Mouse (Mus musculus): ENCODE results near the gene Gdf10.

The Gdf10 gene

DNA sequence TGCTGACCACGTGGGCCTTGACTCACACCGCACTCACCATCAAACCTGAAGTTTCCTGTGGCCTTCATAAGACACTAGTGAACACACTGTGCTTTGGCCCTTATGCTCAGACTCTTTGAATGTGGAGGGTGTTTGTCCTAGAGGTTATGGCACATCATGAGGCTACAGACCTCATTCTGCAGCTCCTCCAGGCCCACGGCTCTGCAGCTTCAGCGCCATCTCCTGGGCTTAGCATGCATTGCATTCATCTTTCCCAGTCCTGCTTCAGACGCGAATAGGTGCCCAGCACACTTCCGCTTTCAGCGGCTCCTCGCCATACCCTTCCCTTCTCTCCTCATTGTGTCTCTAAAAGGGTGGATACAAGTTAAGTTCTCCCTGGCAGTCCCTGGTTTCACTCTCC is 15.7 kb downstream of the Gdf10 start:
- DNase-seq (ENCODE audit: low read depth, low spot score), result peak; percentile 62

DNA sequence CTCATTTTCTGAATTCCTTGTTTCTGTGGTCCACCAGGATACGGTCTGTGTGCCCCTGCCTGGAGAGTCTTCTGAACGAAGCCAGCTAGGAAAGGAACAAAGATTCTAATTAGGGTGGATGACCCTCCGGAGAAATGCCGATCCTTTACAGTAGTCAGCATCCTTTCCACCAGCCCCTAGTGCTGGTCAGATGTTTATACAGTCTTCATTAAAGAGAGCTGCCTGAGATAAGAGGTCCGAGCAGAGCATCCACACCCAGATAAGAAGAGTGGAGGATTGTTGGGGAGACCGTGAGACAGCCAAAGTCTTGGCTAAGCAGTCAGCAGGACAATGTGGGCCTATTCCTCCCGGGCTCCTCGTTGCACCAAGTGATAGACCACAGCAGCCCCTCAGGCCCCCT is 17.4 kb downstream of the Gdf10 start, which contains the start of gene Gdf2:
Gdf2 (plus strand) TSS at position 301 of the 400 bp plus-strand sequence.
- DNase-seq (ENCODE audit: low read depth, low spot score), result no peak

DNA sequence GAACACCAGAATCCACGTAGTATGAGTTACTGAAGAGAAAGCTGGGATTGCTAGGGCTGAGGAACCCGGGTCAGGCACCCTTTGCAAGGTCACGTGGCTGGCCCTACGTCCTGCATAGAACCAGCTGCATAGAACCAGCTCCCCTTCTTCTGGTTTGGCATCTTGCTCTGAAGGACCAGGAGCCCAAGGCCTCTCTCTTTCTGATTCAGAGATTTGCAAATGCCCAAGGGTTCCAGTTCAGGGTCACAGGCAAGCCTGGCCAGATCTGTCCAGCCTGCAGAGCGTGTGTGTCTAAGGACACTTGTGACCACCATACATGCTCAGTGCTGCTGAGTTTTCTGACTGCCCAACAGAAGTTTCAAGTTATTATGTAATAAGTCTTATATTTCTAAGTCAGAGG is 18.8 kb downstream of the Gdf10 start:
- no peak for DNase-seq (ENCODE audit: low read depth, low spot score)

DNA sequence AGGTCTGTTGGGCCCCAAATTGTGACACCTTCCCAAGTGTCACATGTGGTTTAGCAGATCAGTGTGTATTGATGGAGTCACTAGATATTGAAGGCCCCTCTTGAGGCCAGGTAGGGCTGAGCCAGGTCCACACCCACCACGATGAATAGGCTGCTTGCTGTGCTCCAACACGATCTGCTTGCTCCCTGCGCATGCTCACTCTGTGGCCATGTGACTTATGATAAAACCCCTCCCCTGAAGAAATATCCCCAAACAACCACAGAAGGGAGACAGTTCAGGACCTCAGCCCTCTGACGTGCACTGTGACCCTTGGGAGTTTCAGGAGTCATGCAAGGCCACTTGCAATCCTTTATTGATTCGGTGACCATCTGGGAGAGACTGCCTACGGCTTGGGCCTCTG is 22.7 kb downstream of the Gdf10 start:
- no peak for DNase-seq (ENCODE audit: low read depth, low spot score)

DNA sequence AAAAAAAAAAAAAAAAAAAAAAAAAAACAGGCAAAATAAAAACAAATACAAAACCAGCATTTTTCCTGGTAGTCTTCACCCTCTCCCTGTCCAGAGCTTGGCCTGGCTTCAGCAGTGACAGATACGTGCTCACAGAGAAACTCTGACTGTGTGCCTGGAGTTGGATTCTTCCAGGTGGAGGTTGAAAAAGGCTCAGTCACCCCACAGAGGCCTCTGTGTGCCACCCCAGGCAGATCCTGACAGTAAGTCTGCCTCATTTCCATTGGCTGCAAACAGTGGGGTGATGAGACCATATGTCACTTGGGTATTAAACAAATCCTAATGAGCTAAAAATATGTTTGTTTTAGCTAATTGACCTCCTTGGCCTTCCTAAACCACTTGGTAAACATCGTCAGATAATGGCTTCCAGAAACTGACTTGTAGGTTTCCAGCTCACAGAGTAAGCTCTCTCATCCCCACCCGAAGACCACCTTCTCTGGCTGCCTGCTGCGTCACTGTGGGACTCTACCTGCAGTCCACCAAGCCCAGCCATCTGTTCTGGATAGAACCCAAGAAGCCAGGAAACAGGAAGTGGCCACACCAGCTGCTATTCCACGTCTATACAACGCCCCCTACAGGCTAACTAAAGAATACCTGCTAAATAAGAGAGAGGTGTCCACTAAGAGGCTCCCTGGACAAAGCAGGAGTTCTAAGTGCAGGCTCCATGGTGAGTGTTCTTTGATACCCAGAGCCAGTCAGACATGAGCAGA is 29.0 kb downstream of the Gdf10 start:
- DNase-seq (ENCODE audit: low read depth, low spot score), result no peak

DNA sequence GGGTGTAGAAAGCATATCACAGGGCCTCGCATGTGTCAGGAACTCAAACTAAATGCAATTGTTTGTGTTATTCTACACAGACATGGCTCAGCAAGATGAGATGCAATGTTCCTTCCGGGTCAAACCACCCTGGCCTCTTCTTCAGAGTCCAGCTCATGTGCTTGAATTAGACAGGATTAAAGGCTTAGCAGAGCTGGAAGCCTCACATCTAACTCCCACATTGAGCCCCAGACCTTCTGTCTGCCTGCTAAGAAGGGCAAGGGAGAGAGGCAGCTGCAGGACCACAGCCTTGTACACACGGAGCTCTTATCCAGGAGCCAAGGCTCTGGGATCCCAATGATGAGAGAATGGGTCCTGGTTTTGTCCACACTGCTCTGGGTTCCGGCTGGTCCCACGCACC is 30.4 kb downstream of the Gdf10 start, which contains the start of gene Rbp3:
Rbp3 (plus strand) TSS at position 243 of the 400 bp plus-strand sequence.
- DNase-seq (ENCODE audit: low read depth, low spot score), result no peak

DNA sequence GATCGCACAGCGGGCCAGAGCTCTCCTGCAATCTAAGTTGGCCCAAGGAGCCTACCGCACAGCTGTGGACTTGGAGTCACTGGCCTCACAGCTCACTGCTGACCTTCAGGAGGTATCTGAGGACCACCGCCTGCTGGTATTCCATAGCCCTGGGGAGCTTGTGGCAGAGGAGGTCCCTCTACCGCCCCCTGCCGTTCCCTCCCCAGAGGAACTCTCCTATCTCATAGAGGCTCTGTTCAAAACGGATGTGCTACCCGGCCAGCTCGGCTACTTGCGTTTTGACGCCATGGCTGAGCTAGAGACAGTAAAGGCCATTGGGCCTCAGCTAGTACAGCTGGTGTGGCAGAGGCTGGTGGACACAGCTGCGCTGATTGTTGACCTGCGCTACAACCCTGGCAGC is 32.7 kb downstream of the Gdf10 start:
- DNase-seq (ENCODE audit: low read depth, low spot score), result no peak

DNA sequence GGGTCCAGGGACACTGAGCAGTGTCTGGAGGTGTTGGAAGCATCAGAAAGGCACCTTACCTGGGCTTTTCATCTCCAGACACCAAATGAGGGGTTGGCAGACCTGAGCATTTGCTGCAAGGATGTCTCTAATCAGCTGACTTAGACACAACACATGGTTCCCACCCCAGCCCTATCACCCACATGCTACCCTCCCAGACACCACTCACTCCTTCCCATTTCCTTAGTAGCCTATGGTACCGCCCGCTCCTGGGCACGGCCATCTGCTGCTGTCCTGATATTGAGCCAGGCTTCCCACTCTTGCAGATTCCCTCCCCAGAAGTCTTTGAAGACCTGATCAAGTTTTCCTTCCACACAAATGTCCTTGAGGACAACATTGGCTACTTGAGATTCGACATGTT is 34.8 kb downstream of the Gdf10 start:
- no peak for DNase-seq (ENCODE audit: low read depth, low spot score)

DNA sequence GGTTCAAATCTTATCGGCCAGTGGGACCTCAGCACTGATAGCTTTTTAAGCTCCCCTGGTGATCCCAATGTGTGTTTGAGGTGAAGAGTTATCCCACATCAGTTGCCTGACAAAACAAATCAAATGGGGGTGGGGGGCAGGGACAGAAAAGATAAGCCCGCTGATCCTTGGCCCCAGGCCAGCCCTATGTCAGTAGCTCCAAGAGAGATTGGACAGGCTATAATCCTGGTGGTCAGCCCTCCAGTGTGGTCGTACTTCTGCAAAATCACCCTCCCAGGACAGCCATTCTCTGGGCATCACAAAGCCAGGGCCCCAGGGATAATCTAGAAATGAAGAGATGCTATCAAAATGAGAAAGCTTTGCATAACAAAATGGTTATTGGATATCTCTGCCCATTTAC is 35.5 kb downstream of the Gdf10 start:
- no peak for DNase-seq (ENCODE audit: low read depth, low spot score)

DNA sequence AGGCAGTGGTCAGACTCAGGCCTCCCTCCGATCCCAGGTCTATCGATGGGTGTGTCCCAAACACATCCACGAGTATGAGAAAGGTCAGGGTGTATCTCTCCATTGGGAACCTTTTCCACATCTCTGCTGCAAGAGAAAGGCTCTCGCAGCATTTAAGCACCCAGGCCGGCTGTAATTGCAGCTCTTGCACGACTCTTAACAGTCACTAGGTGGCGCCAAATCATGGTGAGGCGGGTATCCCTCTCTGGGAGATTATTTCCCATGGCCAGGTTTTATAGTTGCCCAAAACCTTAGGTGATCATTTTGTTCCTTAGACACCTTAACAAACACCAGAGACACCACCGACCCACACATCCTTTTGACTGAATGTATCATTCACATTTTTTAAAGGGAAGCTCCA is 36.0 kb downstream of the Gdf10 start:
- DNase-seq (ENCODE audit: low read depth, low spot score), result peak; percentile 57

DNA sequence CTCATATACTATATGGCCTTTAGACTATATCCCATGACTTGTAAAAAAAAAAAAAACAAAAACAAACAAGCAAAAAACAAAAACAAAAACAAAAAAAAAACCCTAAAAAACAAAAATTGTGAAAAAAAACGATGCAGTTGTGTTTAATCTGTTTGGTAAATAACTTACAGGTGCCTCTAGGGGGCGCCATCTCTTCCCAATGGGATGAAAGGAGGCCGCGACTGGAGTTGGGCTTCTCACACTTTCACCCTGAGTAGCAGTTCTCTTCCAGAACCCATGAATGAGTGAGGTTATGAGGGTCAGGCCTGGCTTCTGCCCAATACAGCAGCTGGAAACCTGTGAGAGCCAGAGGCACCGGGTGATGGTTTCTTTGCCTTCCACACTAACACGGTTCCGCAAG is 42.3 kb downstream of the Gdf10 start:
- DNase-seq (ENCODE audit: low read depth, low spot score), result no peak

DNA sequence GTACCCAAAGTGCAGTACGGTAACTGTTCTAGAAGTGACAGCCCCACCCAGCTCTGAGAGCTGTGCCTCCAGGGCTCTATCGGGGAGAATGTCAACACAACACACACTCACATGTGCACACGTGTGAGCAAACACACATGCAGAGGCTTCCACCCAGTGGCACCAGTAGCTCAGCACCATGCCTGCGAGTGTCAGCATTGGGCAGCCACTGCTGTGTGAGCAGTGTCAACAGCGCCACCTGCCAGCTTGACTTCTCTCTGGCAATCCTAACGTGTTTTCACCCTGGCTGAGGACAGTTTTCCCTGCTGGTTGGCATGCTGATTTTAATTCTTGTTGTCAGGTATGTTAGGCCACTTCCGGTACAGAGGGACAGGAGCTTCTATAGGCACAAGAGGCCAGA is 49.3 kb downstream of the Gdf10 start:
- DNase-seq (ENCODE audit: low read depth, low spot score), result no peak

DNA sequence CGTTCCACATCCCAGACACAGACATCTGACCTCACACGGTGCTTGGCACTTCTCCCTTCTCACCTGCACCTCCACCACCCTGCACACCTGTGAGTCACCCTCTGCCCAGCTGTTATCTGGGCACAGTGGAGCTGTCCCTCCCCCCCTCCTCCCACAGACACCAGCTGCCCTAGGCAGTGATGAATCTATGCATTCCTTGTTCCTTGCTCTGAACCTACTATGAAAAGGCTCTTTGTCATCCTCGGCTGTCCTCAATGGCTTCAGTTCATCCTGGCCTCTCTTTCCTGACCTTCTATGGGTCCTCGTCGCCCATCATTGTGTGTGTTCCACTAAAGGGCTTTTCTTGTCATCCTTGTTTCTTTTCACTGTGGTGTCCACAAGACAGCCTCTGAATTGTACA is 51.4 kb downstream of the Gdf10 start:
- DNase-seq (ENCODE audit: low read depth, low spot score), result no peak

DNA sequence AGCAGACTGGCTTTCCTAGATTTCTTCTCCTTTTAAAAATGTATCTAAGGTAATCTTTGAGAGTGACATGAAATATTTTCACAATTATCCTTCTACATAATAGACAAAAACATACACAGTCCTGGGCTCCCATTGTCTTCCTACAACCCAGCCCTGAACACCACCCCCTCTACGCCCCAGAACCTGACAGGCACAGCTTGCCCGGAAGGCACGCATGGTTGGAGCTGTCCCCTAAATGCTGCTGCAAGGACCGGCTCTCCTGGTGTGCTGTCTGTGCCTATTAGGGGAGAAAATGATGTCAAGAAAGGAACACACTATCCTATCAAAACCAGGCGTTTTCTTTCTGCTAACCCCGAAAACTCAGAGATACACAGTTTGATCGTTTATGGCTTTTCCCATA is 54.4 kb downstream of the Gdf10 start:
- no peak for DNase-seq (ENCODE audit: low read depth, low spot score)

DNA sequence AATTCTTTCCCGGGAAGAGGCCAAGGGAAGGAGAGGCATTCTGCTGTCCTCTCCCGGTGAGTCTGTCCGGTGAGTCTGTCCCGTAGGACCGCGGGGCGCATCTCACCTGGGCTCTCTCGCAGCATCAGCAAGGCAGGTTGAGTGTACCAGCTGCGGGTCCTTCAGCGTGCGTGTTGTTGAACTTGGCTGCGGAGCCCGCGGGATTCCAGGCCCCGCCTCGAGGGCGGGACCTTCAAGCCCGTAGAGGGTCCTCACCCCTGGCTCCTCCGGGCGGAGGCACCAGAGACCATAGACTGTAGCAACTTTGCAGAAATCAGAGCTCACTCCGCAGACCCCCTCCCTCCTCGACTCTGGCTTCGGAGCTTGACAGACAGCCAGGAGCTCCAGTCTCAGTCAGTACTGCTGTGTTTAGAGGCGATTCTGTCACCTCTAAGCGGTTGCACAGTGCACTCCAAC is 55.2 kb downstream of the Gdf10 start, which contains the start of gene Zfp488:
Zfp488 (minus strand) TSS at position 161 of the 456 bp plus-strand sequence.
- peak; percentile 60 for DNase-seq (ENCODE audit: low read depth, low spot score)

Measured in mesoderm, embryonic 11.5 days (tissue).